ENCODE assay signal across 8 mouse cellular contexts in the genomic region with DNA sequence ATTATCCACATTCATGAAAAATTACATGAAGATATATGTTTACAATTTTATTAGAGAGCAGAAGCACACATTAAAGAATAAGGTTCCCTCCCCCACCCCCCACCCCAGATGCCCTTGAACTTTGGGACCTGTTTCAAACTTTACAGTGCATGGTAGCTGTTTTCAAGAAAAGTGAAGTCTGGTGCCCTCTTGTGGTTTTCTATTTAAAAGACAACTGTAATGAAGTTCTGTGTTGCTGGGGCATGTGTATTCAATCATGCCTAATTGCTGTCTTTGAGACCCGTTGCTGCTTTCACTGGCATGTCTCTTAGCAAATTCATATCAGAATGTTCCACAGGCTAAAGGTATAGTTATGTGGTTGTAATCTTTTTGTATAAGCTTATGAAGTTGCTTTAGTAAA. TPM values are rescaled to one million over a fixed set of nuclear protein-coding genes. Genes with fewer than 3 reads are reported as not detected.
A peak's percentile ranks its signal among the peaks of the same experiment; 100 is the strongest.
DNase-seq lines count a peak whose midpoint lies in the region; ATAC-seq and TF ChIP-seq lines count a peak whose summit lies in the region.

No protein-coding gene starts in this region.

- no peak for ATAC-seq in Patski
- ATAC-seq in erythroblast, adult 5-6 weeks (replicated peaks; ENCODE audit: low FRiP score, poor library complexity, severe bottlenecking): peak; percentile 69
- ATAC-seq in liver, postnatal 0 days: peak; percentile 61; the same call in 1 of the 2 replicates

- no peak overlapping the region for H3K27ac ChIP-seq in kidney, adult 2 months (ENCODE audit: insufficient read depth, low read depth, low read length)
- H3K27ac ChIP-seq in liver, postnatal 0 days (ENCODE audit: low read depth): no peak overlapping the region

- no peaks in the 10 kb centered on the region for H3K36me3 ChIP-seq in kidney, adult 2 months (ENCODE audit: control insufficient read depth, insufficient read depth, low read length)
- H3K36me3 ChIP-seq in liver, postnatal 0 days (replicated peaks; ENCODE audit: insufficient read depth, low read length): no peaks in the 10 kb centered on the region

- in situ Hi-C loops in Patski (cut with MboI; ENCODE audit: low pct_unique_long_range_greater_than_20kb): loop anchor here (5.0 to 10.0 kb wide), 2 partner anchors 228 to 346 kb away; partner anchors contain the start of gene Htr2a

- peak; percentile 25; the same call in 1 of the 2 replicates for TF ChIP-seq CTCF in kidney, adult 2 months (conservative IDR thresholded peaks at IDR 0.05; ENCODE audit: insufficient read depth, insufficient read length, low read depth, low read length)
- peak; percentile 52 for TF ChIP-seq CTCF in Patski (IDR thresholded peaks at IDR 0.05)
- peak; percentile 77 for TF ChIP-seq CTCF in liver, postnatal 0 days (IDR thresholded peaks at IDR 0.05; ENCODE audit: low read depth)

- no peaks in the 10 kb centered on the region for H3K9me3 ChIP-seq in liver, postnatal 0 days (ENCODE audit: low read length)

- peak; percentile 49 for TF ChIP-seq EP300 in liver, postnatal 0 days (IDR thresholded peaks at IDR 0.05; ENCODE audit: low read depth)

- H3K9ac ChIP-seq in liver, postnatal 0 days (replicated peaks): no peak overlapping the region

- H3K27me3 ChIP-seq in kidney, adult 2 months (replicated peaks; ENCODE audit: control insufficient read depth, insufficient read depth, low read length): no peaks in the 10 kb centered on the region
- no peaks in the 10 kb centered on the region for H3K27me3 ChIP-seq in Patski
- no peaks in the 10 kb centered on the region for H3K27me3 ChIP-seq in liver, postnatal 0 days (ENCODE audit: insufficient read depth, low read length)

- peak; percentile 69 for DNase-seq in kidney, adult 2 months
- no peak for DNase-seq in kidney, adult 18-20 months
- DNase-seq in CD4-positive helper T cell, adult 2 months (ENCODE audit: low read depth, low spot score): peak; percentile 75
- DNase-seq in Patski (ENCODE audit: low read depth, low spot score): peak; percentile 12
- DNase-seq in liver, postnatal 0 days: no peak
- no peak for DNase-seq in right cerebral cortex, postnatal 4 days
- no peak for DNase-seq in urinary bladder, adult 18-20 months (ENCODE audit: low spot score in 2 of 2)

- H3K4me2 ChIP-seq in liver, postnatal 0 days (ENCODE audit: low read depth, low read length): no peak overlapping the region

- CTCF ChIA-PET in Patski (lab: Charles Lee): interaction anchor here (0.6 to 2.6 kb wide), 13 partner anchors 9 to 238 kb away, joined by 3 to 13 read pairs (median 4); partner anchors contain the start of gene Rubcnl

- no peak overlapping the region for H3K4me3 ChIP-seq in kidney, adult 2 months (ENCODE audit: insufficient read depth, low read depth, low read length)
- no peak overlapping the region for H3K4me3 ChIP-seq in liver, postnatal 0 days (ENCODE audit: low read depth, low read length)

- WGBS in kidney, adult 2 months: 0% methylated on average over 1 of the region's 1 CpGs
- 3% methylated on average over 1 of the region's 1 CpGs for WGBS in liver, postnatal 0 days (ENCODE audit: insufficient replicate concordance)

- TF ChIP-seq POLR2A in kidney, adult 2 months (IDR thresholded peaks at IDR 0.05; ENCODE audit: low read depth, low read length): no peak

- POLR2A ChIA-PET in Patski (lab: Charles Lee): interaction anchor here (0.6 kb wide), 1 partner anchor 321 kb away, joined by 3 read pairs; no protein-coding TSS in a partner anchor

- H3K4me1 ChIP-seq in kidney, adult 2 months (ENCODE audit: control insufficient read depth, insufficient read depth, low read length): no peaks in the 10 kb centered on the region
- peaks cover 2% of the 10 kb centered on the region; the same call in 1 of the 2 replicates for H3K4me1 ChIP-seq in liver, postnatal 0 days (ENCODE audit: insufficient read depth)

RNA-seq across cellular contexts. Expression of gene Rubcnl, which starts 25.3 kb away (rescaled TPM):
- polyA plus RNA-seq in kidney, adult 2 months (2012; rRNA removed): 0.27 and 1.2 TPM in 2 replicates
- 0.59 TPM for polyA plus RNA-seq in Patski (2021)
- 1.9 and 7.5 TPM in 2 replicates for total RNA-seq in erythroblast, adult 5-6 weeks (2015; ENCODE audit: low replicate concordance)
- 0.28 and 1.2 TPM in 2 replicates for total RNA-seq in erythroblast, adult 5-6 weeks (2017; ENCODE audit: low replicate concordance)
- polyA plus RNA-seq in liver, postnatal 0 days (2015; fragmentation: Nextera tagmentation; extraction: Ambion mirVana): 0.51 and 0.69 TPM in 2 replicates

RNA-seq across cellular contexts. Expression of gene Lrch1, which starts 42.8 kb away (rescaled TPM):
- 8.2 and 8.4 TPM in 2 replicates for polyA plus RNA-seq in kidney, adult 2 months (2012; rRNA removed)
- polyA plus RNA-seq in Patski (2021): 13.0 TPM
- total RNA-seq in erythroblast, adult 5-6 weeks (2015; ENCODE audit: low replicate concordance): 6.1 and 6.3 TPM in 2 replicates
- 4.4 and 11.2 TPM in 2 replicates for total RNA-seq in erythroblast, adult 5-6 weeks (2017; ENCODE audit: low replicate concordance)
- polyA plus RNA-seq in liver, postnatal 0 days (2015; fragmentation: Nextera tagmentation; extraction: Ambion mirVana): 2.8 and 3.6 TPM in 2 replicates

Comparison
In these comparisons a context has a peak if more than half of its experiments do, and no peak if none do; other contexts are left out.
1. DNase-seq: peak in kidney, adult 2 months (single experiment), CD4-positive helper T cell, adult 2 months (single experiment) and Patski (single experiment); none in kidney, adult 18-20 months (single experiment), liver, postnatal 0 days (single experiment), right cerebral cortex, postnatal 4 days (single experiment) and urinary bladder, adult 18-20 months (0 of 2).
2. CTCF ChIP-seq: peak in every context shown above with its lines; median percentile 77 in liver, postnatal 0 days; 52 in Patski; 25 in kidney, adult 2 months.